Mouse (Mus musculus): Measurements from ENCODE around the gene Prickle2.

Gene Prickle2

DNA sequence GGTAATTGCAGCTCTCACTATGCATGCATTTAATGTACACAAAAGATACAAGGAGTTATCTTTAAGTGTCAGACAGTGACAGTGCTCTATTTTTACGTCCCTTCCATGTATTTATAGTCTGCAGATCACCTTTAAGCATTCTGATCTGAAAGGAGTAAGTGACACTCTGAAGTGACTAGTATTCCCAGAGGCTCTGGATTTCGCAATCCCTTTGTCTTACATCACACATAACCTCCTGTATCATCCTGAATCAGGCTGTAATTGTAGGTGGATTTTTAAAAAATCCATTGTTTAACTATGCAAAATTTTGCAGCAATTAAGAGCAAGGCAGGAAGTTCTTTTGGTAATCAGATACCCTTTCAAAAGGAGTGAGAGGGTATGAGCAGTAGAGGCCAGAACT lies 196.2 kb downstream of the Prickle2 start:
- DNase-seq = no peak

DNA sequence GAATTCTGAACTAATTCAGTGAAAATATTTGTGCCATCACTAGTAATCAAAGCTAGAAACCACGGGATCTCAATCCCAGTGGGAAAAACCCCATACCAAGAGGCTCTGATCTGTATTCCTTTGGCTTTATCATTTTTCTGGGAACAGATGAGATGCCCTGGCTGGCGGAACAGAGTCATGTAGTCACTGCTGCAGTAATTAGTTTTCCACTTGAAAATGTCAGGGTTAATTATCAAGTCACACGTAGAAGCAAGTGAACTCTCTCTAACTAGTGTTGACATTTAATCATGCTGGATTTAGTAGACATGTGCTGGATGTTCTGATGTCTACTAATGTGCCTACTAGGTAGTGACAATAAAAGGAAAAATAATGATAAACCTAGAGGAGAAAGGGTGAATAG lies 199.7 kb downstream of the Prickle2 start:
- no peak for DNase-seq

DNA sequence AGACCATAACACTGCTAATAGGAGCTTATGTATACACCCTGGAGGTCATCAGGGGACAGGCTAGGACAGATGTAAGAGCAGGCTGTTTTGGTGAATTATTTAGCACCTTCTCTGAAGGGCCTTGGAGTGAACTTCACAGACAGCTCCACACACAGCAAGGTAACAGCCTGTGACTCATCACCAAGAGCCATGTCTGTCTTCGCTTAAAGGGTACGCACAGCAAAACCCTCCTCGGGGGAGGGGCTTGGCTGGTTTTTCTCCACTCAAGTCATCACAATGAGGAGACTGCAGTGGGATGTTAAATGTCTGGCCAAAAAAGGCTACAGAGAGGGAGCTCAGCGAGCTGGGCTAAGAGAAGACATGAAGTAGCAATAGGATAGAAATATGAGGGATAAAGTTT lies 206.5 kb downstream of the Prickle2 start:
- DNase-seq = no peak

DNA sequence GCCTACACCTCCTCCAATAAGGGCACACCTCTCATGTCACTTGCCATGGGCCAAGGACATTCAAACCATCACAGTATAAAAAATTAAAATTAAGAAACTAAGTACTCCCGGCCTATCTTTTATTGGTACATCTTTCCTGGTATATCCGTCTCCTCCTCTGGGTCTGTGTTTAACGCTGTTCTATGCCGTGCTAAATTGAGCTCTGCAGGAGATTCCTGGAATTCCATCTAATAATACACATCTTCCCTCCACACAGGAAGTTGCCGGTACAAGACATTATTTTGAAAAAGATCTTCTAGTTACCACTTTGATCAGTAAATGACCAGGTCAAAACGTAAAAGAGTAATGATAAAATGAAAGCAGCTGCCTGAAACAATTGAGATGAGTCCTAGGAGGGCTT lies 207.4 kb downstream of the Prickle2 start:
- no peak for DNase-seq

DNA sequence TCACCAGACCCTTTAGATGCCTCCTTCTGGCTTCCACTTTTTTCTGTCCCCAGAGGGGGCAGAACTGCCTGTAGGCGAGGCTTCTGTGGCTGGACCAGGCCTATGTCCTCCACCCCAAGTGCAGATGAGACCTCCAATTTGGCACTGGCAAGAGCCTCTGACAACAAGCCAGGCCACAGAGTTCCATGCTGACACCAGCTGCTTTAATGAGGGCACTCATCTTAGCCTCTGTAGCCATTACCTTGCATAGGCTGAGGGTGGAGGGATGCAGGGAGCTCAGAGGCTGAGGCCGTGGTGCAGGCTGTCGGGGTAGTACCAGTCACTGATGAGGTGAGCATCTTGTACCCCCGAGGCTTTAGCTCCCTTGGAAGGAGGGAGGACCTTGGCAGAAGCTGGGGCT lies 208.7 kb downstream of the Prickle2 start:
- DNase-seq = no peak

DNA sequence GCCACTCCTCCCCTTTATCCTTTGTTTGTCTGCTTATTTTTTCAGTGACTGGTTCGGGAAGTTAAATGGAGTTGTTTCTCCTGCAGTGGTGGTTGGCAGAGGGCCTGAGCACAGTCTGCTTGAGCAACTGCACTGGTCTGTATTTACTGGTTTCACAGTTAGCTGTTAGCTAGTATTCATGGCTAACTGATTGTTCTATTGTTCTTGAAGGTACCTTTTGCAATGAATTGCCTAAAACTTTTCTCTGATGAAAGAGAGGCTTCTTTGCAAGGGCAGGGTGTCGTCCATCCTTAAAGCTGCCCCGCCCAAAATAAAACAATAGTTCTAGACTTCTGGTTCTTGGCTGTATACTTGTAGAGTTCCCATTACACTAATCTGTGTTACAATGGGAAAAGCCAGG lies 210.5 kb downstream of the Prickle2 start:
- no peak for DNase-seq

DNA sequence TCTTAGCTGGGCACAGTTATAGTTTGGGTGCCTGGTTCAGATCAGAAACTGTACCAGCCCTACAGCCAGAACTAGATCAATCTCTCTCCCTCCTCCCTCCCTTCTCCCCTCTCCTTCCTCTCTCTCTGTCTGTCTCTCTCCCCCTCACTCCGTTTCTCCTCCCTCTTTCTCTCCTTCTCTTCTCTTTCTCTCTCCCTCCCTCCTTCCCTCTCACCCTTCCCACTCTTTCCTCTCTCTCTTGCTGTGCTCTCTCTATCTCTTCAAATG lies 224.3 kb downstream of the Prickle2 start:
- DNase-seq = no peak

DNA sequence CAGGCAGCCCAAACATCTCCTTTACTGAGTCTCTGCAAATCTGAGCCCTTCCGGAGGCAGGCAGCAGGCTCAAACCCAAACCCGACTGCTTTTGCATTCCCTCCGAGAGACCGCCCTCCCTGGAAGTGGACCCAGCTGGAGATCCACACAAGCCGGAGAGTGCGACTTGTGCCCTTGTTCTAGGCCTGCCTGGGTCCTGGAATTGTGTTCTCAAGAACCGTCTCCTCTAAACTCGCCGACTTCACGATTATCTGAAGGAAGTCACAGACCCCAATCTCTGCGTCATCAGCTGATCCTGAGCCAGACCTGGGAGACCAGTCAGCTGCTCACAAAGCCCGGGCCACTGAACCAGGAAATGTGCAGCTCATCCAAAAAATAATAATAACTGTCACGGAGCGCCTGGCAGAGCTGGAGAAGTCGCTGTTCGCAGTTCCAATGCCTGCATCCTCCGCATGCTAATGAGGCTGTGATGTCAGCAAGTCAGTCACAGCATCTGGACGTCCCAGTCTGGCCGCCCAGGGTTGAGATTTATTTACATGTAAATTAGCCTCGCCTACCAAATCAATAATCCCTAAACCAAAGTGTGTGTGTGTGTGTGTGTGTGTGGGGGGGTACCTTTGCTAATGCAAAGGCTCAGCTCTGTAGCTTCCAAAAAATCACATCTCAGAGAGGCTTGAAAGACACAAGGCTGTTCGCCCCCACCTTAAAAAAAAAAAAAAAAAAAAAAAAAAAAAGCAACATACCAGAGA lies 224.8 kb downstream of the Prickle2 start:
- DNase-seq = peak; percentile 86 to 89

DNA sequence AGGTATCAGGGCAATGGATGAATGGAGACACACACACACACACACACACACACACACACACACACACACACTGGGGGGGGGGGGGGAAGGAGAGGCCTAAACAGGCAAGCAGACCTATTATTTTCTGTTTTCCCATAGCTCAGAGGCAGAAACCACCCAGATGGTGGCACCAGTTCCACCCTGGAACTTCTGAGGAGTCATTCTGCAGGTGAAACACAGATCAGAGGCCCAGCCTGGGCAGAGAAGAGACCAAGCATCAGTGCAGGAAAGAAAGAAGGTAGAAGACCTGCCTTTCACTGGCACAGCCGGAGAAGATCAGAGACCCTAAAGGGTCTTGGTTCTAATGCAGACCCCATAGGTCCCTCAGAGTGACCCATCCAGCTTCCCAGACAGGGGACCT lies 227.3 kb downstream of the Prickle2 start:
- no peak for DNase-seq

DNA sequence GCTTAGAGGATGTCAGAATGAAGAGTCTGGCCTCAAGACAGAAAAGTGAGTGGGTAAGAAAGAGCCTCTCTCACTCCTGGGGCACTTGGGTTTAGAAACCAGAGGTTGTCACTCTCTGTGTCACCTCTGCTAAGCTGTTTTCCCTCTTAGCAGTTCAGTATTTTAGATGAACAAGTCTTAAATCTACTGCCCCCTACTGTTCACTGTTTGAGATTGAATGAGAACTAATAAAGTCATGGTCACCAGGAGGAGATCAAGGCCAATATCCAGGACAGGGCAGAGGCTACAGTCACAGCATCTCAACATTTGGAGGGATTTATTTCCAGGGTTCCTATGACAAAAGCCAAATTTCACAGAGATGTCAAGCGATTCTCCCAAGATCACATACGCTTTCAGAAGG lies 228.3 kb downstream of the Prickle2 start:
- DNase-seq = no peak

DNA sequence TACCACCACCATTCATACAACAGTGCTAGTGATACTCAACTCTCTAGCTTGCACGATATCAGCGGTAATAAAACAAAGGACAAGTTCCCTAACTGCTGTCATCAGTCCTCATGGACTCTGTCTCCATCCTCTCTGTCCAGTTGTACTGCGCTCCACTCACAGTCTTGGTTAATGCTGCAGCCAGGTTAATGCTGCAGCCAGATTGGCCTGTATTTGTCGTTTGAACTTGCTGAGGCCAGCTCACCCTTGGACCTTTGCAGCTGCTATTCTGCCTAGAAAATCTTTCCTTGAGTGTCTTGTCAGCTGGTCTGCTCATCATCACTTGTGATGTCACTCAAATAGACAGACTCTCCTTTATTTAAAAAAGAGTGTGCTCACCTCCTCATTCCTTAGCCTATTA lies 236.5 kb downstream of the Prickle2 start:
- peak in 1 of 2 experiments; percentile 16 for DNase-seq

DNA sequence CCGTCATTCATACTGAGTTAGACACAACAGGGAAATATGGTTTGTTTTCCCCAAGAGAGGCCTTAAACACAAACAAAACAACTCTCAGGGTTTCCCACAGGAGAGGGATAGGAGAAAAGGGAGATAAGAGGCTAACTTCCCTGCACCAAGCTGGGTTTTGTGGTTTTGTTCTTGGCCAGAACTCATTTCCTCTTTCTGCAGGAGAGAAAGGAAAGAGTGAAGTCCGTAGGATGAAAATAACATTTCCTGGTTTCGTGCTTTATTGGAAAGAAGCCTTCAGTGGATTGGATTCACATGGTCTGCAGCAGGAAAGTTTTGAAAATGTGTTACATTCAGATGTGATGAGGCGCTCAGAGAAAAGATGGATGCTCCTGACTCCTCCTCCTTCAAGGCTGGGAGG lies 237.1 kb downstream of the Prickle2 start:
- peak in 1 of 2 experiments; percentile 11 for DNase-seq

DNA sequence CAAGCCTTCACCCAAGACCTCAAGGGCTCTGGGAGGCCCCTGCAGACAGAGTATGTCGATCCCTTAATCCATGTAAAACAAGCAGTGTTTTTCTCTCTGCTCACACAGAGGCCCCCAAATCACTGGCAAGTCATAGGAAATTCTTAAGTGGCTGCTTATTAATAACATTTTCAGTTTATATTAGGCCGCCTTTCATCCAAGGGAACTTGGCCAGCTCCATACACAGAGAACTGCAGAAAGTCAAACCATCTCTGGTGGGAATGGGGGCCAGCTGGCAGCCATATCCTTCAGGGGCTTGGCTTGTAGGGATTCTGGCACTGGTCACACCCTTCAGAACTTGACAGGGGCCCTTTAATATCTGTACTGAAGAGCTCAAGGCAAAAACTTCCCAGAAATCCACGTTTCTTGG lies 237.6 kb downstream of the Prickle2 start:
- DNase-seq = peak; percentile 74 to 83

DNA sequence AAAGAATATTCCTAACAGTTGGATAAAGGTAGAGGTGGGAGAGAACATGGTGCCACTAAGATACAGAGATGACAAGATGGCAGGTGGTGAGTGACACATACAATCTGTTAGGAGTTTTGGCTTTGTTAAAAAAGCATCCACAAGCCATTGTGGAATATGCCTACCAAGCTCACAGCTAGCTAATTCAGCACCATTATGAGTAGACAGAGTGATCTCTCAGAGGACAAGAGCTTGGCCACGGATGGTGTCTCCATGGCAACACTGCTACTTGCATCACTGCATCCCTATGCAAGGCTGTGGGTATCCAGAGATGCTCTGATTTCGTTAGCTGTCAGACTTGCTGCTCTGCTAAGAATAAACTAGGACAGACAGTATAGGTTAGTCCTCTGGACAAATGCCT lies 238.6 kb downstream of the Prickle2 start:
- no peak for DNase-seq

DNA sequence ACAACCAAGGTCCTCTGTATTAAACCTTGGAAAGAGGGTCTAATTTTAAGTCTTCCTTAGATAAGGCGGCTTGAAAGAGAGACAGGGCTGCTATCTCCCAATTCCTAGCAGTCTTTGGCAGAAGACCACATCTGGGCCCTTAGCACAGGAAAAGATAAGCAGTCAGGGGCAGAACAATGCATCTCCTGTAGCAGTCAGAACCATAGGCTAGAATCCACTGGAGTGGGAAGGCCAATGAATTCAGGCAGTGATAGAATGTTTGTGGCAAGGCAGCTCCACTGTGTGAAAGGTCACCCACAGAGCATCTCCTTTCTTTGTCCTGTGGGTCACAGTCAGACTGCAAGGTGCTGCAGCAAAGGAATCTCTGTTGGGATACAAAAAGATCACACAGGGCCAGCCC lies 240.3 kb downstream of the Prickle2 start:
- DNase-seq = peak in 1 of 2 experiments; percentile 11

DNA sequence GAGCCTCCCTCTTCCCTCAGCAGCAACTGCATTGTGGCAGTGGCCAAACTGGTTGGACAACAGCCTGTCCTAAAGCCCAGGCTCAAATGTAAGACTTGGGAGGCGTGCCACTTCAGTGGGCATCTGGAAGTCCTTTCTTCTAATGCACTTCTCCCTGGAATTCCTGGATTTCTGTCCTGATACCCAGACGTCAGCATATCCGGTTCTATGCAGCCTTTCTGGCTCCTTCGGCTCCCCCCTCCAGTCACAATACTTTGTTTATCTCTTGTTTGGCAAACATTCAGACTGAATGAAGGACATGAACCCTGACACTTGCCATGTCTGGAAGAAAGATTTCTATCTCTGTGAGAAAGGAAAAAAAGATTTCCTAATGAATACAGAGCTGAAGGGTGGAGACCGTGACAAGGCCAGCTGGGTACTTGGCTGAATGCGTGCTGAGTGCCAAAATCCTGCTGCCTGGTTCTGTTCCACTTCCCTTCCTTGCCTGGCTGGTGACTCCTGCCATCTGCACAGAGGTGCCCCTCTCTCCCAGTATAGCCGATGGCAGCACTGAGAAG lies 241.1 kb downstream of the Prickle2 start:
- peak; percentile 33 to 47 for DNase-seq

DNA sequence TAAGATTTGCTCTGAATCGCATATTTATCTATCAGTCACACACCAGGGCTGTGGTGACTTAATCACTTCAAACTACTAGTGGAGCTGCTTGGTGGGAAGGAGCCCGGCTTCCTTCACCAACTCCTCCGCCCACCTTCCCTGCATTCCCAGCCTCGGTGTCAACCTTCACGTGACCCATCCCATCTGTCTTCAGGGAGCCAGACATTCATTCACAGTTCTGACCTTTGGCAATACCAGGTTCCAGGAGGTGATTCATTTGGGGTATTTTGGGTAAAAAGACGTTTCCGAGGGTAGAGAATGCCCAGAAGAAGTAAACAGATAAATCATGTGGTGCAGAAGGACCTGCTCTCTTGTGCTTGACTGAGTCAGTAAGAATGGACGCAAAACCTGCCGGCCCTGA lies 242.2 kb downstream of the Prickle2 start:
- peak; percentile 25 to 43 for DNase-seq

DNA sequence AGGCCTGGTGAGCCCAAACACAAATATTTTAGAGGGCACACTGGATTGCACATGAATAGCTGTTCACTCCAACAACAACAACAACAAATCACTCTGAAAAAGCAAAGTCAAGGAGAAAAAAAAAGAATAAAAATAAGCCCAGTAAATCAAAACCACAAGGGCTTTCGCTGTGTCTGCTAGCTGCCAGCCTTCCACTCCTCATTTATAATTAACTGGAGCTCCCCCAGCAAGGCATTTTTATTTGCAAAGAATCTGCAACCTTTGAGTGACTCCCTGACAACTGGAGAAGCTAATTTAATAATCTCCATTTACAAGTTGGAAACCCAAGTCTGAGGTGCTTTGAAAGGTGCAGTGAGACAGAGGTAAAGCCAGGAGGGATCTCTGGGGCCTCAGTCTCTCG lies 245.2 kb downstream of the Prickle2 start:
- no peak for DNase-seq

DNA sequence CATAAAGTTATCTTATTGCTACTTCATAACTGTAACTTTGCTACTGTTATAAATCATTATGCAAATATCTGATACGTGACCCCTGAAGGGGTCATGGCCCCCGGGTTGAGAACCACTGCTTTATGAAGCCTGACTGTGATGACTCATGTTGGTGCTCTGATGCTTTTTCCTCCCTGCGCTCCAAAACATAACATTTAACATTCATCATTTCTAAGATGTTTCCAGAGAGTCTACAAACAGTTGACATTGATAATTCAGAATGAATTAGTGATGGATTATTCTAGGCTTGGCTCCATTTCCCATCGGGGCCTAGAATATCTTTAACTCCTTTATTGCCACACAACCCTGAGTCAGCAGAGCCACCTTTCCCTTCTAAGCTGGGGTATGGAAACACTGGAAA lies 247.9 kb downstream of the Prickle2 start:
- DNase-seq = peak in 1 of 2 experiments; percentile 40

DNA sequence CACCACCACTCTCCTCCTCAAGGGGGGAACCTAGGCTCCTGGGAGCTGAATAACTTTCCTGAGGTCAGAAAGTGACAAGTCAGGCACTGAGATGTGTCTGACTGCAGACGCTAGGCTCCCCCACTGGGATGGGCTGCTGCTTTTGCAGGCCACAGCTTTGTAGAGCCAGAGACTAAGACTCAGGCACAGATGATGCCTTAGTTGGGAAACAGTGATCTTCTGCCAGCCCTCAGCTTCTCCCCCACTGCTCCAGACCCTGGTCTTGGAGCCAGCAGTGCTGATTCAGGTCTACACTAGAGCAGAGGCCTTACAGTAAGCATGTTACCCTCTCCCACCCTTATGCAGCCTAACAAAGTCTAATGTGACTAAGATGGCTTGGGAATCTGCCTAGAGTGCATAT lies 254.5 kb downstream of the Prickle2 start:
- DNase-seq = no peak

DNA sequence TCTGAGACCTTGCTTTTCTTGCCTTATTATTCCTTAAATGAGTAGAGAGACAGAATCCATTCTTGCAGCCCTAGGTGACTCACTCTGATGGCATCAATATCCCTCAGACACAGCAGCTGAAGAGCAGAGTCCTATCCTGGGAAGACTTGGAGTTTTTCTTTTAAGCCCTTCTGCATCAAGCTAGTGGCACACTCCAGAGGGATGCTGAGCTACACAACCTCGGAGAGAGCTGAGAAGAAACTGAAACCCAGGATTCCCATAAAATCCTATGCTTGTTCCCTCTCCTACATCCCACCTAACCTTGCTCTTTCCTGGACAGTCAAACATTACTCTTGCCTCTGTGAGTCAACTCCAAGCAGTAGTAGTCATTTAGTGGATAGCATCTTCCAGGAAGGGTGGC lies 256.0 kb downstream of the Prickle2 start:
- DNase-seq = no peak

DNA sequence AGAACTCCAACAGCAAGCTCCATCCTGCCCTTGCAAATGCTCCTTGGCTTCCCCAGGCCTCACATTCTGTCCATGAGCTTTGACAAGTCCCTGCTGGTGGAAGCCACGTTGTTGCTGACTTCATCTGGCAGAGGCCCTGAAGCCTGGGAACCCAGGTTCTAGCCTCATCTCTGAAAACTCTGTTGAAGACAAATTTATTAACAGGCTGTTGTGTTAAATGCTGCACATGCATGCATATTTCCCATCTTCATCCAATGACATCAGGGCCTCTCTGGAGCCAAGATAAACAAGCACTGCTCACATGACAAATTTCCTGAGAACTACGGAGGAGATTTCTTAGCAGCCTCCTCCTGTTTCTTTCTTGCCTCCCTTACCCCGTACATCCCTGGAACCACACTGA lies 259.3 kb downstream of the Prickle2 start:
- DNase-seq = peak; percentile 52 to 65

DNA sequence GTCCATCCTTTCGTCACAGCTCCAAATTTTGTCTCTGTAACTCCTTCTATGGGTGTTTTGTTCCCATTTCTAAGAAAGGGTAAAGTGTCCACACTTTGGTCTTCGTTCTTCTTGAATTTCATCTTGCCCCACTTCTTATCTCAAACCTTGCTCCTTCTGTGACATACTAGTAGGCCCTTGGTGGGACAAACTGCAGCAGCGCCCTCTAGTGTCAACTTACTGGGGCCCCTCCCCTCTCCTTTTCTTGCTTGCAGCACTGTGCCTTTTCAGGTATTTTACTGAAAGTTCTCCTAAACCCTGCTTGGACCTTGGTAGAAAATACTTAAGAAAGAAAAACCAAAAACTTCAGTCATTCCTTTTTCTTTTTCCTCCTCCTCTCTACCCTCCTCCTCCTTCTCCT lies 264.8 kb downstream of the Prickle2 start:
- DNase-seq = peak; percentile 59 to 63

DNA sequence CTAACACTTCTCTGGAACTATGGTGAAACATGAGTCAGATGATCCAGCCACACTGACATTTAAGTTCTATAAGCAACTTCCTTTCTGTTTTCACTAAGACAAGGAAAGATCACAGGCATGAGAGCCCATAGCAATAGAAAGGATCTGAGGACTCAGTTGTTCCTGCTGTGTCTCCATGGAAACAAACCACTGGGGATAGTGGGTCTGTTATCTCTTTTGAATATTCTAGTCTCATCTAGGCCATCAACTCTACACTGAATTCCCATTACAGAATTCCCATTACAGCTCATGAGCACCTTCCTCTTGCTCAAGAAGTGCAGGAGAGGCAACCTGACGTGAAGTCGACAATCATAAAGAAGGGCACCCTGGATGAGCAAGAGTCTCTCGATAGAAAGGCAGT lies 265.7 kb downstream of the Prickle2 start:
- DNase-seq = no peak

DNA sequence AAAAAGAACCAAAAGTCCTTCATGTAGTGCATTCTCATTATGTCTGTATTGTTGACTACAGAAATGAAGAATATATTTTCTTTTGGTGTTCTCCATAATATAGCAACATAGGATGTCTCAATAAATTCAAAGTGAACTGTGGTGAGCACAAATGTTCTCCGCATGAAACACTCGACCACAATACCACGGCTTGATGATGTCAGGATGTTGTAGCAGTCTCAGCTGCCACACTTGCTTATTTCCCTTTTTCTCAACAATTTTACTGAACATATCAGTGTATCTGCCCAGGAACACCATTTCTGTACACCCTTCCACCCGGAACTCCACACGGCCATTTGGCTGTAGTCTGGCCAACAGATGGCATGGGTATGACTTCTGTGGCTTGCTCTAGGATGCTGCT lies 273.8 kb downstream of the Prickle2 start:
- DNase-seq = no peak

All from kidney, postnatal 4 days (tissue).